Mouse (Mus musculus) testis, adult 2 months (tissue): ENCODE measurements at regions not wholly inside any gene's neighbourhood (a gene's known extent, or its start where the extent isn't known, plus 50 kb on each side); places are given as distances from the start of the nearest gene placed in this dataset.

ENCODE experiments used
- H3K27ac ChIP-seq: fragments of 200-500 bp; 2 replicates; pipeline ENCODE4 v1.5.1; 2012; ENCODE audit warnings: low read depth, low read length; ENCODE audit not compliant: control insufficient read depth, insufficient read depth
- H3K27me3 ChIP-seq: fragments of 200-500 bp; 2 replicates; pipeline ENCODE4 v1.6.1; 2012; ENCODE audit warnings: mild to moderate bottlenecking, low read length, moderate library complexity; ENCODE audit not compliant: control insufficient read depth, insufficient read depth
- H3K36me3 ChIP-seq: fragments of 200-500 bp; 2 replicates; pipeline ENCODE4 v1.6.1; 2012; ENCODE audit warnings: mild to moderate bottlenecking, low read length; ENCODE audit not compliant: control insufficient read depth, insufficient read depth
- H3K4me1 ChIP-seq: fragments of 200-500 bp; 2 replicates; pipeline ENCODE4 v1.6.1; 2012; ENCODE audit warnings: low read length; ENCODE audit not compliant: control insufficient read depth, insufficient read depth
- H3K4me3 ChIP-seq: fragments of 200-500 bp; 2 replicates; pipeline ENCODE4 v1.5.1; 2012; ENCODE audit warnings: low read depth, mild to moderate bottlenecking, low read length, moderate library complexity, mixed read lengths; ENCODE audit not compliant: control insufficient read depth
- CTCF ChIP-seq: fragments of 200-500 bp; IDR thresholded peaks from 2 replicates; pipeline ENCODE4 v1.5.1; 2012; ENCODE audit warnings: low read depth, mild to moderate bottlenecking, inconsistent platforms, low read length, moderate library complexity; ENCODE audit not compliant: control insufficient read depth, insufficient read depth, insufficient replicate concordance
- POLR2A ChIP-seq: fragments of 200-500 bp; IDR thresholded peaks from 2 replicates; pipeline ENCODE4 v1.6.1; 2012; ENCODE audit warnings: low read depth, mild to moderate bottlenecking, inconsistent platforms, low read length, moderate library complexity; ENCODE audit not compliant: control insufficient read depth

DNA sequence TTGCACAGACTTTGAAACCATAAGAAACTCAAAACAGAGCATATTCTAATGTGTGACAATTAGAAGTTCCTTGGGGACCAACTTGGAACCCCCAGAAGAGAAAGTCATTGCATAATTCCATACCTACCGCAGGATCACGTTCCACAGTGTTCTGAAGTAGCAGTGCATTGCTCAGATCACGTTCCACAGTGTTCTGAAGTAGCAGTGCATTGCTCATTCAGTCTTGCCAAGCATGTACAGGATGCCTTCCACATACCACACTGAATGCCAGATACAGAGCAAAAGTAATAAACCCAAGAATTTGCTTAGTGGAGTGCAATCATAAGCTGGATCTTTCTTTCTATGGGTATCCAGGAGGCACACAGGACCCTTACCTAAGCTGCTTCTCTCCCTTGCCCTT lies 78.4 kb upstream of the Boc start:
- no peaks in the 10 kb centered on the region for H3K4me1 ChIP-seq
- H3K4me3 ChIP-seq, result no peak overlapping the region
- H3K36me3 ChIP-seq, result no peaks in the 10 kb centered on the region
- no peak for TF ChIP-seq POLR2A
- TF ChIP-seq CTCF, result no peak
- no peaks in the 10 kb centered on the region for H3K27me3 ChIP-seq
- no peak overlapping the region for H3K27ac ChIP-seq

- TF ChIP-seq CTCF (no peak), POLR2A (no peak)
- no peak overlapping the region for H3K27ac ChIP-seq
- H3K4me3 ChIP-seq, result no peak overlapping the region
- H3K27me3 ChIP-seq, result no peaks in the 10 kb centered on the region
- H3K36me3 ChIP-seq, result no peaks in the 10 kb centered on the region
- H3K4me1 ChIP-seq, result no peaks in the 10 kb centered on the region
Measured at GRCm38 (mm10) chr16:44634486-44634885, 75.8 kb upstream of the Boc start.

DNA sequence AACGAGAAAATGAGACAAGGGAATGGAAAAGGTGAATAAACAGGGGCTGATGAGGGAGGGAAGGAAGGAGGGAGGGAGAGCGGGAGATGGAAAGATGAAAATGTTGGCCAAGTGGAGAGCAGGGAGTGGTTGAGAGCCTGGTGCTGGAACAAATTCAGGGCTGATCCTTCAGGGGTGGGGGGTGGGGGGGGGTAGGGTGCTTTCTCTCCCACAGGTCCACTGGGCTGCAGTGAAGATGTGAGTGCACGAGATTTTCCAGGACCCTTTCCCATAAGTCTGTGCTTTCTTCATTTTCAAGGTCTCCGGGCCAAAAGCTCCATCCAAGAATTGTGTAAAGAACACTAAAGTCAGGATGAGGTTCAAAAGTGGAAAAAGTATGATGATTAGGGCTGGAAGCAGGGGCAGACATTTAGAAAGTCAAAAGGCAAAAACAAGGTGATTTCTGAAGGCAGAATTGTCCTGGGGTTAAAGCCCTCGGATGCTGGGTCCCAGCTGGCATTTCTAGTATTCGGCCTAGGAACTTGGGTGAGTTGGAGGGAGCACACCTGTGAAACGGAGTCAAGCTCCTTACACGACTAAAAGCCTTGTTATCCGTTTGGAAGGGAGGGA lies 74.5 kb upstream of the Boc start:
- no peaks in the 10 kb centered on the region for H3K27me3 ChIP-seq
- H3K27ac ChIP-seq, result no peak overlapping the region
- no peaks in the 10 kb centered on the region for H3K4me1 ChIP-seq
- H3K4me3 ChIP-seq, result no peak overlapping the region
- TF ChIP-seq POLR2A (no peak), CTCF (no peak)
- no peaks in the 10 kb centered on the region for H3K36me3 ChIP-seq

GRCm38 (mm10) chr16:44632330-44633058 lies 73.8 kb upstream of the Boc start:
- Histone ChIP-seq H3K27me3 (no peaks in the 10 kb centered on the region), H3K4me3 (no peak overlapping the region), H3K4me1 (no peaks in the 10 kb centered on the region), H3K27ac (no peak overlapping the region; the same call in 1 of the 2 replicates), H3K36me3 (no peaks in the 10 kb centered on the region)
- TF ChIP-seq CTCF (no peak), POLR2A (no peak)

- H3K4me1 ChIP-seq, result no peaks in the 10 kb centered on the region; the same call in 1 of the 2 replicates
- H3K4me3 ChIP-seq, result no peak overlapping the region
- no peak overlapping the region for H3K27ac ChIP-seq
- TF ChIP-seq POLR2A, result no peak
- TF ChIP-seq CTCF, result no peak
- H3K27me3 ChIP-seq, result no peaks in the 10 kb centered on the region
- H3K36me3 ChIP-seq, result no peaks in the 10 kb centered on the region
Measured at GRCm38 (mm10) chr16:44631357-44632053, 72.8 kb upstream of the Boc start.

GRCm38 (mm10) chr16:44630861-44631260 lies 72.2 kb upstream of the Boc start:
- peaks cover under 1% of the 10 kb centered on the region; the same call in 1 of the 2 replicates for H3K4me1 ChIP-seq
- TF ChIP-seq POLR2A (no peak), CTCF (no peak)
- H3K27ac ChIP-seq, result no peak overlapping the region
- H3K27me3 ChIP-seq, result no peaks in the 10 kb centered on the region
- no peaks in the 10 kb centered on the region for H3K36me3 ChIP-seq
- no peak overlapping the region for H3K4me3 ChIP-seq

GRCm38 (mm10) chr16:44630426-44630825 lies 71.7 kb upstream of the Boc start:
- TF ChIP-seq CTCF (no peak), POLR2A (no peak)
- Histone ChIP-seq H3K4me1 (peaks cover 5% of the 10 kb centered on the region), H3K27ac (no peak overlapping the region), H3K4me3 (no peak overlapping the region), H3K27me3 (no peaks in the 10 kb centered on the region), H3K36me3 (no peaks in the 10 kb centered on the region)
